Mouse (Mus musculus): Measurements from ENCODE around the gene Pdrg1.

The Pdrg1 gene

DNA sequence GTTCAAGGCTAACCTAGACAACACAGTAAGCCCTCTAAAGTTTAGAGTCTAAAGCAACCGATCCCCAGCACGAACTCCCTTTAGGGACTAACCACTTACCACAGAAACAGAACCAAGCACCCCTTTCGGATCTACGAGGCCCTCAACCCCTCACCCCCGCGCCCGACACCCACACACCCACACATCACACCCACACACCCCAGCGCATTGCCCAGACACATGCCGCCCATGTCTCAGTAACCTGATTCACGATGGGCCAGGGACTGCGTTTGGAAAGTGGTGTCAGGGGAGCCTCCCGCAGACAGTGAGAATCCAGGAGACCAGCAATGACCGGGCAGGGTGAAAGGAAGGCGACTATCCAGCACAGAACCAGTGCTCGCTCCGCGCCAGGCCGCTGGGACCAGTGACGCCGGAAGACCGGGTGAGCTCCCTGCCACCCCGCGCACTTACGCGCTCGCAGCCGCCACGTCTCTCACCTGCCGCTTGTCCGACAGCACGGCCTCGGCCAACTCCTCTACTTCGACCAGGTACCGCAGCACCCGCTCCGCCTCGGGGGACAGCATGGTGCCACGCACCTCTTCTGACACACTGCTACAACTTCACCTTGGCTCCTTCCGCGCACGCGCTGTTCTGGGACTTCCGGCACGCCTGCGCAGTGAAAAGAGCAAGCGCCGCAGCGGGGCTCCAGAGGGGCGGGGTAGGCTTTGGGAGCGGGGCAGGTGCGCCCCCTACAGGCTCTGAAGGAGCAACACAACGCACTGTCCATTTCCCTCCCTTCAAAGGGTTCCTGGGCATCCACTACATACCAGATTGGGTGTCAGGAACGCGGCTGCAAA, at the start of gene Pdrg1:
Pdrg1 (minus strand) TSS at position 670 of the 836 bp plus-strand sequence.
- DNase-seq (ENCODE audit: low read depth, low spot score) = peak; percentile 97

DNA sequence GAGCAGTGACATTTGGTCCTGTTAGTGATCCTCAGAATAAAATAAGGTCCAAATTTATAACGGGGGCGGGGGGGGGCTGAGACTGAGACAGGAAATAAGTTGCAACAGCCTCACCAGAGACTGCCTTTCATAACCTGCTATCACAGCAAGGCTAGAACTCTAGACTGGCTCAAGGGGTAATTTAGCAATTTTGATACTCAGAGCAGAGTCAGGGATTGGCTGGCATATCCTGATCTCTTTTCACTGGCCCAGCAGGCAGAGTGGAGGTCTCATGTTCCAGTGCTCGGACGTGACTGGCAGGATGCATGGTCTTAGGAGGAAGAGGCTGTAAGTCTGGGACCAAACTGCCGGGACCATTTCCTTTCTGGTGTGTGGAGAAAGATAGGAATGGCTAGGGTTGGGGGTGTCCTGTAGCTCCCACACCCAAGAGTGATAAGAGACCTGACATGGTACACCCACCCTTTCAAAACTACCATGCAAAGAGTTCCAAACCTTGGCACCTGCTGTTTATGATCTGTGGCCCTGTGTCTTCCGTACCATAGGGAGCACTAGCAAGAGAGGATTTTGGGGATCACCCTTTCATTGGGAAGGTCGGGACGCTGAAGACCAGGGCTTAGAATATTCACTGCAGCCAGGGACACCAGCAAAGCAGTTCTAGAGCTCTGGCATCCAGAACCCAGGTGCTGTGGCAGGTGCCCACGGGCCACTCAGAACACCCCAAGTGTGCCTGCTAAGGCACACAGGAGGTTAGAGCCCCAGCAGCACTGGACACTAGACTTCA, 49.2 kb upstream of the Pdrg1 start:
- no peak for DNase-seq (ENCODE audit: low read depth, low spot score)

DNA sequence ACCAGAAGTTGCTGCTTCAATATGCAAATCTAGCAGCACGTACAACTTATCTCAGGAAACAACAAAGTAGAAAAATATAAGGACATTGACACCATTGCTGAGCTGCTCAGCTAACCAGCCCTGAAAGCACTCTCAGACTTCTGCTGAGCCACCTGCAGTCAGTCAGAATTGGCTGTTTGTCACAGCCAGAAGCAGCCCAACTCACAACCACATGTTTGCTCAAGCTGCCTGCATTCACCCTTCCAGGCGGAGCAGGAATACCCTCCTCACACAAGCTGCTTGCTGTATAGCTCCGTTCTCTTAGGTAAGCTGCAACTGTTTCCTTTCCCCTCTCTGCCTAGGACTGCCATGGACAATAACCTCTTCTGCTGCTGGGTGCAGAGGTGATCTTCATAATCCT, 48.2 kb upstream of the Pdrg1 start:
- peak; percentile 37 for DNase-seq (ENCODE audit: low read depth, low spot score)

DNA sequence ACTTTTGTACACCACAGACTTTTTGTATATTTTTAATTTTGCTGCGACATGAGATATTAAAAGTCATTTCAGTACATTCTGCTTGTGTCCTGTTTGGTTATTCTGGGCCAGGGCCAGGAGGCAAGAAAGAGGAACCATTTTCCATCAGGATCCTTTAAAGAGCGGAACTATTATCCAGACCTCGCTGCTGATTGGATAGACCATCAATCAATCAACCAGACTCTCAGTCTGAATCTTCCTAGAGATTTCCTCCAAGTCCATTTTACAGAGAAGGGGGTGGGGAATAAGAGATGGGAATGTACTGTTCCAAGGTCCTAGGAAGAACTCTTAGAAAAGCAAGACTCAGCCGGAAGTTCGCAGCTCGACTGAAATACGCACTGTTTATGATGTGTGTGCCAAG, 45.0 kb upstream of the Pdrg1 start:
- DNase-seq (ENCODE audit: low read depth, low spot score) = no peak

DNA sequence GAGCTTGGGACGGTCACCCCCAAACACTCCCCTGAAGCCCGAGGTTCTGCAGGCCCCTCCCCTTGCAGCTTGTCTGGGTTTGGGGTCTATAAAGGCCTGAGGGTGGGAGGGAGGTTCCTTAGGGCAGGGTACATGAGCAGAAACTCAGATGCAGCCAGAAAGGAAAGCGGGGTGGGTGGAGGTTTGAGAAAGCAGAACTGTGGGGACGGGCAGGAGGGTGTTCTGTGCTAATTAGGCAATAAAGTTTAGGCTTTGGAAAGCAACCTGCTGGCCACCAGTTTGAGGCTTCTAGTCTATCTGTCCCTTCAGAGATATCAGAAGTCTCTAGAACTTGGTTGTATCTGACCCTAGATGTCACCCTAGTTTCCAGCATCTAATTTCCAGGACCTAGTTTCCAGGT, 43.1 kb upstream of the Pdrg1 start:
- DNase-seq (ENCODE audit: low read depth, low spot score) = no peak

DNA sequence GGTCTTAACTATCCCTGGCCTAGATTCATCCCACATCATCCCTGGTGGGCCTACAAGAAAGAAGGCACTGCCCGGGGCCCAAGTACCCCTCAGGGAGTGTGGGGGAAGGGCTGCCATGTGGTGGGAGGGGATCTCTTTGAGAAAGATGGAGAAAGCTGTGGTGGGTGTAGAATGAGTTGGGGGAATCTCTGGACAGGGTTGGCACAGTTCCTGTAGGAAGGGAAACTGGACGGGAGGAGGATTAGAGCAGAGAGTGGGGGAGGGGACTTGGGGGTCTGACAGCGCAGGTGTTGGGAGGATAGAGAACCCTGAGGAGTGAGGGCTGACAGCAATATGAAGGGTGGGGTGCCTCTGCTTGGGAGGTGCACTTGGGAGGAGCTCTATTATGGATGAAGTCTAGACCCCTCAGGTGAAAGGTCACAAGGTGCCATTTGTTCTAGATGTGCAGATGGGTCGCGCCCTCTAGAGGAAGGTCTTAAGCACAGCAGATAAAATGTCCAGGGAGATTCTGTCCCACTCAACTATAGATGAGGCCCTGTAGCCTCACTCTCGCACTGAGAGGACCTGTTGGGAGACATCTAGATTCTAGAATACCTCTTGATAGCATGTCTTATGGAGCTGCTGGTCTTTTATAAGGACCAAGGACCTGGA, 40.2 kb upstream of the Pdrg1 start:
- no peak for DNase-seq (ENCODE audit: low read depth, low spot score)

DNA sequence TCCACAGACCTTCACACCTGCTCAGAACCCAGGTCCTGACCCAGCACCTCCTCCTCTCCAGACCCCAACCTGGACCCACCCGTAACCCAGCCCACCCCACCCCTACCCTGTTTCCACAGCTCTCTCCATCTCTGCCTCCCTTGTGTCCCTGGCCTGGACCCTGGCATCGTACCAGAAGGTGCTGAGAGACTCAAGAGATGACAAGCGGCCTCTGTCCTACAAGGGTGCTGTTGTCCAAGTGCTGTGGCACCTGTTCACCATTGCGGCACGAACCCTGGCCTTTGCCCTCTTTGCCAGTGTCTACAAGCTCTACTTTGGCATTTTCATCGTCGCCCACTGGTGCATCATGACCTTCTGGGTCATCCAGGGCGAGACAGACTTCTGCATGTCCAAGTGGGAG, 38.7 kb upstream of the Pdrg1 start:
- DNase-seq (ENCODE audit: low read depth, low spot score) = no peak

DNA sequence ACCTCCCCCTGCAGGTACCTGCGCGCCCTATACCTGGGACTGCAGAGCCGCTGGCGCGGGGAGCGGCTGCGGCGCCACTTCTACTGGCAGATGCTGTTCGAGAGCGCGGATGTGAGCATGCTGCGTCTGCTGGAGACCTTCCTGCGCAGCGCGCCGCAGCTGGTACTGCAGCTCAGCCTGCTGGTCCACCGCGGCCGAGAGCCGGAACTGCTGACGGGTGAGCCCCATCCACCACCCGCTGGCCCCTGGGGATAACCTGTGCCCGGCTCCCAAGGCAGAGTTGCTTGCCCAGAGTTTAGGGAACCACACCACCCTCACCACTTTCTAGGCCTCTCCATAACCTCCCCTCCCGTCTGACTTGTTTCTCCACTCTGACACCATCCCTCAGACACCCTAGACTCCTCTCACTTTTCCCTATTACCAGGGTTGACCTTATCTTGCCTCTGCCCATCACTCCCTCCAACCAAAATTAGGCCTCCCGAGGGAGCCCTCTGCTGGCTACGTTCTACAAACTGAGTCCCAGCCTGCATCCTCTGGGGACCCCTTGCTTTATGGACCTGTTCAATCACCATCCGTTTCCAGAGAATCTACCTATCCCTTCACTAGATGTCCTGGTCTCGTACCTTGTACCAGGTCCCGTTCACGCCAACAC, 37.6 kb upstream of the Pdrg1 start:
- peak; percentile 33 for DNase-seq (ENCODE audit: low read depth, low spot score)

DNA sequence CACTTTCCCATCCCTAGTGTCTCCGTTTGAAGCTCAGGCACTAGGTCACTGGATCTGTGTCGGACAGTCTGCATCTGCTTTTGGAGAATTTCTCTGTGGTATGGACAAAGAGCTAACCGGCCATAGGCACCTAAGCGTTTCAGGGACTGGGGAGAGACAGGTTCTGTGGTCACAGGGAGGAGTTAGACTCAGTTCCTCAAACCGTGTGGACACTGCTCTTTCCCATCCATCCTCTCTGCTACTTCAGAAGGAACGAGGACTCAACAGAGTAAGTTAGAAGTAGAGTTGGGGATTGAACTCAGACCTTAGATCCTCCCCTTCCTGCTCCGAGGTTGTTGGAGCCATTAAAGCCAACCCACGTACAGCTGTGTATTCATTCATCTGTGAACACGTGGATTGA, 36.3 kb upstream of the Pdrg1 start:
- DNase-seq (ENCODE audit: low read depth, low spot score) = no peak

DNA sequence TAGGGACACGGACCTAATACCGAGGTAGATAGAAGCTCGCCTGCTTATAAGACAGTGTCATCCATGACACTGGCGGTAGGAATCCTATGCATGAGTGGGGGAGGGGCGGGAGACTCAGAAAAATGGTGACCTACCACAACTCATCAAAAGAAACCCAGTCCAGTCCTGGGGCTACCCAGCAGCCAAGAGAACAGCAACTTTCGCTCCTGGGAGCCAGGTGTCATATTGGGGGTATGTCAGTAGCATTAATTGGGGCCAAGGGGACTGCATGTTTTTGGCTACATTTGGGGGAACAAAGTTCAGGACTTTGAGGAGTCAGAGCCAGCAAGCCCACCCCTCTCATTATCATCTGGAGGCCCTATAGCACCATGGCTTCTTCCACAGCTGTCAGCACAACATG, 35.9 kb upstream of the Pdrg1 start:
- DNase-seq (ENCODE audit: low read depth, low spot score) = no peak

DNA sequence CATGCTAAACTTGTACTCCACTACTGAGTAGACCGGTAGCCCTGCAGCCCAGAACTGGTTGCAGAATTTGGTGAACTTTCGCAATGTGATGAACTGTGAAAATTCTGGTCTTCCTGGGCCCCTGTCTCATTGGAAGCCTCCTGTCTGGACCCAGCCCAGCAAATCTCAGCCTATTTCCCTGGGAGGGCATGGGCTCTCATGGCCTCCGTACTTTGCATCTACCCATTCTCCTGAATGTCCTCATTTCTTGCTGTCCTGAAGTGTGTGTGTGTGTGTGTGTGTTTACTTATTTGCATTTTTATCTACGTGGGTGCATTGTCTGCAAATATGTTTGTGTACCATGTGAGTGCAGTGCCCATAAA, 34.8 kb upstream of the Pdrg1 start:
- no peak for DNase-seq (ENCODE audit: low read depth, low spot score)

DNA sequence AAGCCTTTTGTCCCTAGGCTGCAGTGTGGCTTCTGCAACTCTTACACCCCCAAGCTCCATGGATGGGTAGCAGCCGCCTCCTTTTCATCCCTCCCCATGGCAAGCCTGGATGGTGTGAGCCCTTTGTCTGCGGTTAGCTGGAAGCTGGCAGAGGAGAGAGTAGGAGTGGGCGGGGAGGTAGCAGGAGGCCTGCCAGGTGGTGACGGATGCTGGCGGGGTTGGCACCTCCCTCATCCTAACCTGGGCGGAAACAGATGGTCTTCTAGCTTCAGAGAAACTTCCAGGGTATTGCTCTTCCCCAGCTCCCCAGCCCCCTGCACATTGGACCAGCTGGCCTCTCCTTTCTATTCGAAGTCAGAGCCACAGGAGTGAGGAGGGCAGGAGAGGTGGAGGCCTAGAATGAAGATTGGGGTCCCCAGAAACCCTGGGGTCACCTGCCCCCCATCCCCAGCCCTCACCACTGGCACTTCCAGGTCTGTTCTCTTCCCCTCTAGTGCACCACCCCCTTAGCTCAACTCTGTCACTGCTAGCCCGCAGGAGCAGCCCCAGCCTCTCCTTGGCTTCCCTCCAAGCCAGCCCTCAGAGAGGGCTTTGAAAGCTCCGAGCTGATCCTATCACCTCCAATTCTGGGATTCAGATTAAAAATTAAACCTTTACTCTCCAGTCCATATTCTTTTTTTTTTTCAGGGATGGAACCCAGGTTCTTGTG, 34.2 kb upstream of the Pdrg1 start:
- peak; percentile 97 for DNase-seq (ENCODE audit: low read depth, low spot score)

DNA sequence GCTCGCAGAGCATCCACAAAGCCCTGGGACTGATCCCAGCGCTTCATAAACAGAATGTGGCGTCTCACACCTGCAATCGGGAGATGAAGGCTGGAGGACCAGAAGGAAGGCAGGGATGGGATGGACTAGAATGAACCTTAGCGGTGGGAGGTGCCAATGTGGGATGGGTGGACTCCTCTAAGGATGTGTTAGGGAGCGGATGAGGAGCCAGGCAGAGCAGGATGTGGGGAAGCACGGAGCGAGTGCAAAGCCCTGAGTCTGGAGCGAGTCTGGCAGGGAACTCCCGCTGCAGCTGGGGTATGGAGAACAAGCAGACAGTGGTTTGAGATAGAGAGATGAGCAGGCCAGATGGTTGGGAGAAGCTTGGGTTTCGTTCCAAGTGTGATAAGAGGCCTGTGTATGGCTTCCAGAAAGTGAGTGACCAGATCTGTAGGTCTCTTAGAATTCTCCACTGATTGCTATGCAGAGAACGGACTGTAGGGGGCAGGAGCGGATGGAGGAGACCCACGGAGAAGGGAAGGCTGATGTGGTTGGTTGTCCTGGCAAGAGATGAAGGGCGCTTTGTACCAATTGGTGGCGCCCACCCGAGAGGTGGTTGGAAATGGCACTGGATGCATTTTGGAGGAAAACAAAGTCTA, 32.7 kb upstream of the Pdrg1 start:
- DNase-seq (ENCODE audit: low read depth, low spot score) = peak; percentile 83

DNA sequence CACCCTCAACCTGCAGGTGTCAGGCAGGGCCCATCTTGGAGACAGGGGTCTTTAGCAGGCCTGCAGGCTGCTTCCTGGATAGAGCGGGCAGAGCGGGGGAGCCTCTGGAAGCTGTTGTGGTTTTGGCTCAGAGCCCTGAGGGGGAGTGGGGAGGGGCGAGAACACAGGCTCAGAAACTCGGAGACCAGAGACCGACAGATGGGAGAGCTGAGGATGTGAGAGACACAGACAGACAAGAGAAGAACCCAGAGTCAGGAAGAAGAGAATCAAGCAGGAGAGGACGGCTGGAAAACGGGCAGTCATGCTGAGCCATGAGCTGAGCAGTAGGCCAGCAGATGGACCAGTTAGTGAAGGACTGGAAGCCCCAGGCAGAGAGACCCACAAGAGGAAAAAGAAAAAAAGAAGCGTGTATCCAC, 30.7 kb upstream of the Pdrg1 start:
- peak; percentile 88 for DNase-seq (ENCODE audit: low read depth, low spot score)

DNA sequence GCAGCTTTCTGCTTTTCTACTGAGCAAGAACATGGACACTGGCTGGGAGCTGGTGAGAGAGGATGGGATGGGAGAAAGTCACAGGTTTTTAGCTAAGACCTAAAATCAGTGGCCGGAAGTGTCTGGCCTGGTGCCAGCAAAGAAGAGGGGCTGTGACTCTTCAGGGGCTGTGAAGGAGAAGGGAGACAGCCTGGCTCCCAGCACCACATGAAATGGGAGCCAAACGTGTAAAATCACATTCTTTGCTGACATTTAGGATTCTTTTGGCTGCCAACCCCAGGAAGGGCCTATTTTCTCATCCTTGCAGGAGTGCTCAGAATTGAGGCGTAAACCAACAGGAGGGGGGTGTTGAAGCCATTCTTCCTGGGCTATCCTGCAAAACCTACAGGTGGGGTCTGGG, 28.7 kb upstream of the Pdrg1 start:
- DNase-seq (ENCODE audit: low read depth, low spot score) = peak; percentile 85

DNA sequence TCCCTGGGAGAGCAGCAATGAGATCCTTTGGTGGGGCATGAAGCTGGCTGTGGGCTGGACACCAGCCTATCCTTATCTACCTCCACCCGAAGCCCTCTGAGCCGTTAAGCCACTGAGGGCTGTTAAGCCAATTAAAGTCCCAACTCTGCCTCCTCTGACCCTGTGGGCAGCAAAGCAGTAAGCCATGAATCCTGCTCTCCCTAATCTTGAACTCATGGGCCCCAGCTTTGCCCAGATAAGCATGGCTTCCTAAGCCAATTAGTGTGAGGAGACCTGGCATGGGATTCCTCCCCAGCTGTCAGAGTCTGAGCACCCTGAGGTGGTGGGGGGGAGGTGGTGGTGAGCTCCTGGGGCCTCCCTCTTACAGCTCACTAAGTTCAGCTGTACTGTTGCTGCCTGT, 21.5 kb upstream of the Pdrg1 start:
- DNase-seq (ENCODE audit: low read depth, low spot score) = peak; percentile 61

DNA sequence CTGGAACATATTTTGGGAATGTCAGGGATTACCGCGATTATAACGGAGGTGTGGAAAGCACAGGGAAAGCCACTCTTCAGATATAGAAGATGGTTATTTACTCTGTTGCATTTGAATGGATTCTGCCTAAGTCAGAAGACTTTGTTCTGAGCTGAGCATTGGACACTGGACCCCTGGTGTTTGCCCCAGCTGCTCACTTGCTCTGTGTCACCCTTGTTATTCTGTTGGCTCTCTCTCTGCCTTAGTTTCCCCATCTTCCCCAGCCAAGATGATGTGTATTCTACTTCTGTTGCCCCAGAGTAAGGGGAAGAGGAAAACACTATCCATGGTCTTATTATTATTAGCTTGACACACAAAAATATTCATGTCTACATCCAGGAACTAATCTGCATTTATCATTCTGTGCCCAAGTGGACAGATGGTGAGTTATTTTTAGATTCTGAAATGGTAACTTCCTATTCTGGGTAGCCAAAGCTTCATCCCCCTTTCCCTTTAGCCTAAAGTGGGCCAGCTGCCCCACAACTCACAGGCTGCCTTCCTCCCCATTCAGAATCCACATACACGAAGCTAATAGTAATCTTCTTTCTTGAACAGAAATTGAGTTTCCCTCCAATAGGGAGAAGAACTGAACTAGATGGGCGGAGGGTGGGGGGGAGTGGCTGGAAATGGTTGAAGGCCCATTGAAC, 18.5 kb upstream of the Pdrg1 start:
- DNase-seq (ENCODE audit: low read depth, low spot score) = peak; percentile 92

DNA sequence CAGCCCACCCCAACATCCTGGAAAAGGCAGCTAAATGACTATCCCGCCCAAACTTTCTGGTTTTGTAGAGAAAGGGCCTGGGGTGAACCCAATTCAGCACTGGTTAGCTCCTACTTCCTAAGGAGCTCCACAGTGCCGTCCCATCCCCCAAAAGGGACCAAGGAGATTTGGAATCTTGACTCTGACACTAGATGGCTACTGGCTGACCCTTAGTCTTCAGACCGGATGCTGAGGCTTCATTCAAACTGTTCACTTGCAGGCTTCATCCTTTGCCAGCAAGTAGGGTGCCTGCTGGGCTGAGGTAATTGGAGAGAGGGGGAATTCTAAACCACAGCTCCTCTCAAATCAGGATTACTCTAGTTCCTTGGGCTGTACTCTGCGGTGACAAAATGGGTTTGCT, 17.7 kb upstream of the Pdrg1 start:
- peak; percentile 50 for DNase-seq (ENCODE audit: low read depth, low spot score)

DNA sequence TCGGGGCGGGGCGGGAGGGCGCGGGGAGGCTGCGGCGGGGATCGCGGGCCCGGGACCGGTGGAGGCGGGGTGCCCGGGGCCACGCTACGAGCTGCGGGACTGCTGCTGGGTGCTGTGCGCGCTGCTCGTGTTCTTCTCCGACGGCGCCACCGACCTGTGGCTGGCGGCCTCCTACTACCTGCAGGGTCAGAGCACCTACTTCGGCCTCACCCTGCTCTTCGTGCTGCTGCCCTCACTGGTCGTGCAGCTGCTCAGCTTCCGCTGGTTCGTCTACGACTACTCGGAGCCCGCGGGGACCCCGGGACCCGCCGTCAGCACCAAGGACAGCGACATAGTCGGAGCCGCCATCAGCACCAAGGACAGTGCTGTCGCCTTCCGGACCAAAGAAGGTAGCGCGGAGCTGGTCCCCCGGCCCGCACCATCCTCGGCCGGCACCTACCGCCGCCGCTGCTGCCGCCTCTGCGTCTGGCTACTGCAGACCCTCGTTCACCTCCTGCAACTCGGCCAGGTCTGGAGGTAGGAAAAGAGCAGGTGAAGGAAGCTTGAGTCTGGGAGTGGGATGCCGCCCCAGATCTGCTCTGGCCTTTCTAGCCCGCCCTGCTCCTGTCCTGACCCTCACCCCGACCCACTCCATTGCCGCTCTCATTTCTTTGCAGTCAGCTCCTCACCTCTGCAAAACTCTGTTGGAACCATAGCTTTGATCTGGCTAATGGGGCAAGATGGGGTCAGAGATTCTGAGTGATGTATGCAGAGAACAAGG, 17.0 kb upstream of the Pdrg1 start:
- DNase-seq (ENCODE audit: low read depth, low spot score) = no peak

Data from brain, adult 2 months (tissue).